In genomic region chr6:145801796-145802488, GRCm38 (mm10) we compare ENCODE assay signal across 15 mouse cellular contexts. TPM values are rescaled to one million over a fixed set of nuclear protein-coding genes. Genes with fewer than 3 reads are reported as not detected.
DNase-seq lines count a peak whose midpoint lies in the region; ATAC-seq and TF ChIP-seq lines count a peak whose summit lies in the region.
"Had no signal": no experiment of that assay in that cellular context is flagged by ENCODE, and none has a peak within 500 bp of the region (broad histone marks: within the 10 kb centered on the region; RNA-seq: fewer than 3 reads in every experiment).

No protein-coding gene starts in this region.

- no peaks in the 10 kb centered on the region for H3K36me3 ChIP-seq in heart, embryonic 16.5 days (ENCODE audit: control insufficient read depth, insufficient read depth)
- H3K36me3 ChIP-seq in forebrain, postnatal 0 days (ENCODE audit: insufficient read depth), result no peaks in the 10 kb centered on the region
- H3K36me3 ChIP-seq: hindbrain, embryonic 15.5 days; limb, embryonic 12.5 days; lung, embryonic 15.5 days had no signal

- DNase-seq in heart, adult 9 months (ENCODE audit: low spot score in 2 of 2), result no peak
- DNase-seq in CD4-positive helper T cell, adult 2 months (ENCODE audit: low read depth, low spot score), result peak; percentile 54
- no peak for DNase-seq in frontal cortex, postnatal 36 days (ENCODE audit: low spot score in 2 of 2)
- no peak for DNase-seq in forebrain, postnatal 0 days
- DNase-seq: kidney, adult 8-10 months; kidney, postnatal 4 days; right cerebral cortex, postnatal 14 days; thymus, adult 2 months had no signal

- peaks cover 35% of the 10 kb centered on the region for H3K4me1 ChIP-seq in heart, embryonic 16.5 days (ENCODE audit: control insufficient read depth, insufficient read depth, low read length)
- peaks cover 35% of the 10 kb centered on the region for H3K4me1 ChIP-seq in bone marrow macrophage, adult 2 months (ENCODE audit: control insufficient read depth, insufficient read depth, low read length)
- no peaks in the 10 kb centered on the region for H3K4me1 ChIP-seq in forebrain, postnatal 0 days (ENCODE audit: insufficient read depth)
- H3K4me1 ChIP-seq: hindbrain, embryonic 15.5 days had no signal

- no peak overlapping the region; the same call in 1 of the 2 replicates for H3K9ac ChIP-seq in heart, embryonic 16.5 days (ENCODE audit: low read length)
- no peak overlapping the region for H3K9ac ChIP-seq in forebrain, postnatal 0 days
- H3K9ac ChIP-seq: hindbrain, embryonic 15.5 days; limb, embryonic 12.5 days; lung, embryonic 15.5 days had no signal

- no peaks in the 10 kb centered on the region for H3K27me3 ChIP-seq in heart, embryonic 16.5 days (ENCODE audit: control insufficient read depth, insufficient read depth, low read length)
- H3K27me3 ChIP-seq in forebrain, postnatal 0 days (ENCODE audit: insufficient read depth, low read length), result no peaks in the 10 kb centered on the region
- H3K27me3 ChIP-seq: hindbrain, embryonic 15.5 days; limb, embryonic 12.5 days; lung, embryonic 15.5 days had no signal

- no peak for ATAC-seq in heart, embryonic 16.5 days (replicated peaks; ENCODE audit: extremely low read depth, insufficient read depth, low FRiP score)
- peak; percentile 57 for ATAC-seq in common myeloid progenitor, adult 5-6 weeks (replicated peaks; ENCODE audit: low read depth, poor library complexity, severe bottlenecking)
- ATAC-seq in forebrain, postnatal 0 days, result no peak

- WGBS in heart, embryonic 16.5 days, result 67% methylated on average over 3 of the region's 3 CpGs
- WGBS in forebrain, postnatal 0 days, result 77% methylated on average over 3 of the region's 3 CpGs

- no peak for TF ChIP-seq POLR2A in bone marrow macrophage, adult 2 months (IDR thresholded peaks at IDR 0.05; ENCODE audit: borderline replicate concordance, low read depth, low read length)

- peak overlapping the region; percentile 10 for H3K27ac ChIP-seq in heart, embryonic 16.5 days (ENCODE audit: low read length)
- peak overlapping the region; percentile 74 for H3K27ac ChIP-seq in bone marrow macrophage, adult 2 months (ENCODE audit: insufficient read depth, low read depth, low read length)
- H3K27ac ChIP-seq in forebrain, postnatal 0 days (ENCODE audit: low read depth, low read length), result no peak overlapping the region
- H3K27ac ChIP-seq: hindbrain, embryonic 15.5 days; limb, embryonic 12.5 days; lung, embryonic 15.5 days had no signal

- no peak for TF ChIP-seq CTCF in bone marrow macrophage, adult 2 months (IDR thresholded peaks at IDR 0.05; ENCODE audit: low read depth, low read length)
- TF ChIP-seq CTCF in forebrain, postnatal 0 days (IDR thresholded peaks at IDR 0.05; ENCODE audit: low read depth), result no peak

- H3K4me3 ChIP-seq in heart, embryonic 16.5 days (ENCODE audit: low read length), result no peak overlapping the region
- no peak overlapping the region for H3K4me3 ChIP-seq in bone marrow macrophage, adult 2 months (ENCODE audit: insufficient read depth, low read length)
- no peak overlapping the region for H3K4me3 ChIP-seq in forebrain, postnatal 0 days (ENCODE audit: low read depth, low read length)
- H3K4me3 ChIP-seq: hindbrain, embryonic 15.5 days; limb, embryonic 12.5 days; lung, embryonic 15.5 days; megakaryocyte, embryonic 14.5 days had no signal

- H3K9me3 ChIP-seq in heart, embryonic 16.5 days (replicated peaks; ENCODE audit: control insufficient read depth, low read length), result no peaks in the 10 kb centered on the region
- no peaks in the 10 kb centered on the region for H3K9me3 ChIP-seq in forebrain, postnatal 0 days (ENCODE audit: low read length)
- H3K9me3 ChIP-seq: hindbrain, embryonic 15.5 days; limb, embryonic 12.5 days; lung, embryonic 15.5 days; megakaryocyte, embryonic 14.5 days had no signal

- H3K4me2 ChIP-seq in heart, embryonic 16.5 days (ENCODE audit: low read depth, low read length), result no peak overlapping the region
- no peak overlapping the region for H3K4me2 ChIP-seq in forebrain, postnatal 0 days (ENCODE audit: low read depth)
- H3K4me2 ChIP-seq: hindbrain, embryonic 15.5 days; limb, embryonic 12.5 days; lung, embryonic 15.5 days had no signal

RNA-seq across cellular contexts. Expression of gene Rassf8, which starts 55.4 kb away (rescaled TPM):
- 7.3 TPM in 2 replicates for polyA plus RNA-seq in heart, embryonic 16.5 days (2015; fragmentation: Nextera tagmentation; extraction: Ambion mirVana)
- 5.7 and 5.8 TPM in 2 replicates for polyA plus RNA-seq in bone marrow macrophage, adult 2 months (2012; ENCODE audit: insufficient read depth, insufficient read length, missing spikeins)
- 3.1 and 7.0 TPM in 2 replicates for total RNA-seq in common myeloid progenitor, adult 5-6 weeks (2017)
- total RNA-seq in forebrain, postnatal 0 days (2014; rRNA removed), result 8.8 and 10.6 TPM in 2 replicates
- 2.4 and 2.8 TPM in 2 replicates for polyA plus RNA-seq in forebrain, postnatal 0 days (2015; fragmentation: Nextera tagmentation; extraction: Ambion mirVana)
